ENCODE assay signal across 10 mouse cellular contexts in genomic region chr3:84951698-84952097, GRCm38 (mm10).
DNase-seq lines count a peak whose midpoint lies in the region; TF ChIP-seq lines count a peak whose summit lies in the region.
"Had no signal": no experiment of that assay in that cellular context is flagged by ENCODE, and none has a peak within 500 bp of the region (broad histone marks: within the 10 kb centered on the region; RNA-seq: fewer than 3 reads in every experiment).

No protein-coding gene starts in this region.

- peak overlapping the region; percentile 20 for H3K4me3 ChIP-seq in heart, adult 2 months
- peak overlapping the region; percentile 75; the same call in 1 of the 2 replicates for H3K4me3 ChIP-seq in testis, adult 2 months (ENCODE audit: control insufficient read depth, low read depth, low read length)
- H3K4me3 ChIP-seq: liver, embryonic 15.5 days had no signal

- H3K27ac ChIP-seq in heart, adult 2 months, result peak overlapping the region; percentile 59; the same call in 1 of the 2 replicates
- H3K27ac ChIP-seq in testis, adult 2 months (ENCODE audit: control insufficient read depth, insufficient read depth, low read depth, low read length), result no peak overlapping the region
- H3K27ac ChIP-seq: liver, embryonic 15.5 days had no signal

- TF ChIP-seq POLR2A in heart, adult 2 months (IDR thresholded peaks at IDR 0.05; ENCODE audit: insufficient read depth, low read depth, low read length), result no peak
- TF ChIP-seq POLR2A in testis, adult 2 months (IDR thresholded peaks at IDR 0.05; ENCODE audit: control insufficient read depth, low read depth, low read length), result no peak

- no peak overlapping the region for H3K9ac ChIP-seq in heart, adult 2 months (ENCODE audit: low read depth, low read length)
- H3K9ac ChIP-seq: liver, embryonic 15.5 days had no signal

- no peaks in the 10 kb centered on the region for H3K27me3 ChIP-seq in heart, adult 2 months (ENCODE audit: control insufficient read depth, insufficient read depth, low read length)
- H3K27me3 ChIP-seq in testis, adult 2 months (ENCODE audit: control insufficient read depth, insufficient read depth, low read length), result no peaks in the 10 kb centered on the region
- H3K27me3 ChIP-seq: liver, embryonic 15.5 days had no signal

- H3K4me1 ChIP-seq in heart, adult 2 months (ENCODE audit: control insufficient read depth, insufficient read depth, low read length), result peaks cover 4% of the 10 kb centered on the region
- H3K4me1 ChIP-seq in testis, adult 2 months (ENCODE audit: control insufficient read depth, insufficient read depth, low read length), result peaks cover 4% of the 10 kb centered on the region
- H3K4me1 ChIP-seq: liver, embryonic 15.5 days had no signal

- TF ChIP-seq CTCF in heart, adult 2 months (IDR thresholded peaks at IDR 0.05), result no peak
- TF ChIP-seq CTCF in testis, adult 2 months (IDR thresholded peaks at IDR 0.05; ENCODE audit: control insufficient read depth, insufficient read depth, insufficient replicate concordance, low read depth, low read length), result no peak

- WGBS in heart, adult 2 months, result 43% methylated on average over 2 of the region's 2 CpGs

- no peak for DNase-seq in heart, adult 2 months
- DNase-seq in heart, adult 9 months (ENCODE audit: low spot score in 2 of 2), result no peak
- DNase-seq in testis, postnatal 10 days (ENCODE audit: low spot score), result no peak
- peak; percentile 8 for DNase-seq in mesoderm, embryonic 11.5 days (ENCODE audit: low read depth, low spot score)
- no peak for DNase-seq in adrenal gland, postnatal 25 days
- DNase-seq in cerebellum, adult 9-11 months, result no peak
- no peak for DNase-seq in spleen, adult 12 weeks (ENCODE audit: low spot score)
- DNase-seq: B cell, adult 2 months had no signal

- no peak for TF ChIP-seq EP300 in heart, adult 2 months (IDR thresholded peaks at IDR 0.05; ENCODE audit: insufficient read depth, low read depth, low read length)

- peaks cover 6% of the 10 kb centered on the region for H3K36me3 ChIP-seq in heart, adult 2 months (ENCODE audit: control insufficient read depth, insufficient read depth, low read length)
- H3K36me3 ChIP-seq in testis, adult 2 months (ENCODE audit: control insufficient read depth, insufficient read depth, low read length), result no peaks in the 10 kb centered on the region
- H3K36me3 ChIP-seq: liver, embryonic 15.5 days had no signal

- H3K79me2 ChIP-seq in heart, adult 2 months (replicated peaks; ENCODE audit: control insufficient read depth, insufficient read depth, low read length), result no peaks in the 10 kb centered on the region

- intact Hi-C loops in heart, adult 2 months (cut with DNase I), result no loop called here
